Mouse (Mus musculus) kidney, adult 2 months (tissue): ENCODE data around the gene Ctnnbl1. TPM values are rescaled to one million over a fixed set of nuclear protein-coding genes. Genes with fewer than 3 reads are reported as not detected.

Source experiments
- DNase-seq: peaks from one replicate; pipeline ENCODE4 v3.0.0; 2021
- H3K27ac ChIP-seq: fragments of 200-500 bp; 2 replicates; pipeline ENCODE4 v1.5.1; 2012; ENCODE audit warnings: low read depth, low read length, control low read depth, inconsistent platforms; ENCODE audit not compliant: insufficient read depth
- H3K27me3 ChIP-seq: fragments of 200-500 bp; replicated peaks from 2 replicates; pipeline ENCODE4 v1.6.1; 2012; ENCODE audit warnings: mild to moderate bottlenecking, moderate library complexity, low read length, inconsistent platforms; ENCODE audit not compliant: control insufficient read depth, insufficient read depth
- H3K36me3 ChIP-seq: fragments of 200-500 bp; 2 replicates; pipeline ENCODE4 v1.6.1; 2012; ENCODE audit warnings: mild to moderate bottlenecking, moderate library complexity, low read length, inconsistent platforms; ENCODE audit not compliant: control insufficient read depth, insufficient read depth
- H3K4me1 ChIP-seq: fragments of 200-500 bp; 2 replicates; pipeline ENCODE4 v1.6.1; 2011; ENCODE audit warnings: low read length; ENCODE audit not compliant: control insufficient read depth, insufficient read depth
- H3K4me3 ChIP-seq: fragments of 200-500 bp; 2 replicates; pipeline ENCODE4 v1.5.1; 2011; ENCODE audit warnings: mild to moderate bottlenecking, low read depth, low read length, control low read depth; ENCODE audit not compliant: insufficient read depth
- CTCF ChIP-seq: fragments of 200-500 bp; conservative IDR thresholded peaks from 2 replicates; pipeline ENCODE4 v1.5.1; 2011; ENCODE audit warnings: low read depth, mild to moderate bottlenecking, control low read depth, low read length, moderate library complexity, mixed read lengths; ENCODE audit not compliant: insufficient read depth, insufficient read length
- POLR2A ChIP-seq: fragments of 200-500 bp; IDR thresholded peaks from one replicate; pipeline ENCODE4 v1.6.1; 2011; ENCODE audit warnings: low read depth, low read length, control low read depth
- WGBS: fragments of 180-500 bp; shearing (Covaris S2); methylation state at CpG from one replicate; pipeline ENCODE4 v1.1.7; 2018; 5-methylcytosine and 5-hydroxymethylcytosine counted together
- polyA plus RNA-seq: library from polyadenylated mRNA; depleted of rRNA; stranded (reverse); fragments of >200 nt; gene quantifications from 2 replicates; pipeline ENCODE4 v1.2.3, GENCODE M21; 2012

The Ctnnbl1 gene
- polyA plus RNA-seq, 1 experiment = 16.7 TPM

GRCm38 (mm10) chr2:157913705-157914104 lies 176.5 kb downstream of the Ctnnbl1 start:
- H3K27ac ChIP-seq = no peak overlapping the region
- DNase-seq = no peak
- WGBS = 0% methylated on average over 4 of the region's 4 CpGs
- no peak for TF ChIP-seq POLR2A
- TF ChIP-seq CTCF = no peak
- H3K4me3 ChIP-seq = no peak overlapping the region
- peaks cover 5% of the 10 kb centered on the region for H3K27me3 ChIP-seq
- no peaks in the 10 kb centered on the region for H3K36me3 ChIP-seq
- no peaks in the 10 kb centered on the region for H3K4me1 ChIP-seq

GRCm38 (mm10) chr2:157914105-157914764 lies 177.0 kb downstream of the Ctnnbl1 start, which contains the start of gene Vstm2l:
Gene Vstm2l (plus strand): TSS chr2:157914653.
- DNase-seq = no peak
- peaks cover 5% of the 10 kb centered on the region for H3K27me3 ChIP-seq
- no peak within 1 kb of the TSS for H3K4me3 ChIP-seq
- H3K36me3 ChIP-seq = no peaks in the 10 kb centered on the region
- WGBS = 4% methylated on average over 57 of the region's 62 CpGs
- no peak within 1 kb of the TSS for H3K27ac ChIP-seq
- TF ChIP-seq CTCF = no peak
- no peak for TF ChIP-seq POLR2A
- H3K4me1 ChIP-seq = no peaks in the 10 kb centered on the region

GRCm38 (mm10) chr2:157914889-157915517 lies 177.8 kb downstream of the Ctnnbl1 start:
- 40% methylated on average over 43 of the region's 43 CpGs for WGBS
- no peak overlapping the region for H3K27ac ChIP-seq
- TF ChIP-seq CTCF (no peak), POLR2A (no peak)
- no peak overlapping the region for H3K4me3 ChIP-seq
- DNase-seq = no peak
- no peaks in the 10 kb centered on the region for H3K4me1 ChIP-seq
- H3K27me3 ChIP-seq = peaks cover 5% of the 10 kb centered on the region
- no peaks in the 10 kb centered on the region for H3K36me3 ChIP-seq

- H3K4me3 ChIP-seq = no peak overlapping the region
- TF ChIP-seq CTCF (no peak), POLR2A (no peak)
- no peaks in the 10 kb centered on the region for H3K36me3 ChIP-seq
- WGBS = 15% methylated on average over 10 of the region's 10 CpGs
- no peak overlapping the region for H3K27ac ChIP-seq
- H3K27me3 ChIP-seq = peaks cover 5% of the 10 kb centered on the region
- H3K4me1 ChIP-seq = no peaks in the 10 kb centered on the region
- no peak for DNase-seq
Measured at GRCm38 (mm10) chr2:157918529-157918928, 181.3 kb downstream of the Ctnnbl1 start.

- Histone ChIP-seq H3K36me3 (no peaks in the 10 kb centered on the region), H3K27me3 (no peaks in the 10 kb centered on the region), H3K4me3 (no peak overlapping the region), H3K27ac (no peak overlapping the region), H3K4me1 (no peaks in the 10 kb centered on the region)
- DNase-seq = no peak
- 47% methylated on average over 7 of the region's 7 CpGs for WGBS
- no peak for TF ChIP-seq CTCF
- TF ChIP-seq POLR2A = no peak
Measured at GRCm38 (mm10) chr2:157921551-157921950, 184.3 kb downstream of the Ctnnbl1 start.

- TF ChIP-seq POLR2A = no peak
- TF ChIP-seq CTCF = no peak
- Histone ChIP-seq H3K4me3 (no peak overlapping the region), H3K27ac (no peak overlapping the region), H3K27me3 (no peaks in the 10 kb centered on the region), H3K4me1 (no peaks in the 10 kb centered on the region), H3K36me3 (no peaks in the 10 kb centered on the region)
- WGBS = 6% methylated on average over 7 of the region's 7 CpGs
- no peak for DNase-seq
Measured at GRCm38 (mm10) chr2:157923406-157923805, 186.2 kb downstream of the Ctnnbl1 start.

GRCm38 (mm10) chr2:157924504-157924903 lies 187.3 kb downstream of the Ctnnbl1 start:
- Histone ChIP-seq H3K4me1 (no peaks in the 10 kb centered on the region), H3K4me3 (no peak overlapping the region), H3K27me3 (no peaks in the 10 kb centered on the region), H3K27ac (no peak overlapping the region), H3K36me3 (no peaks in the 10 kb centered on the region)
- TF ChIP-seq POLR2A (no peak), CTCF (no peak)
- DNase-seq = no peak
- 28% methylated on average over 5 of the region's 5 CpGs for WGBS
